Mouse (Mus musculus) 3134 (cell line): ENCODE data around the gene Fam49a.

Experiments used
- DNase-seq: peaks from one replicate; pipeline ENCODE4 v3.0.0-alpha.2; 2011; ENCODE audit warnings: low spot score; ENCODE audit not compliant: insufficient read length; ENCODE audit errors: extremely low read depth

Gene Fam49a

DNA sequence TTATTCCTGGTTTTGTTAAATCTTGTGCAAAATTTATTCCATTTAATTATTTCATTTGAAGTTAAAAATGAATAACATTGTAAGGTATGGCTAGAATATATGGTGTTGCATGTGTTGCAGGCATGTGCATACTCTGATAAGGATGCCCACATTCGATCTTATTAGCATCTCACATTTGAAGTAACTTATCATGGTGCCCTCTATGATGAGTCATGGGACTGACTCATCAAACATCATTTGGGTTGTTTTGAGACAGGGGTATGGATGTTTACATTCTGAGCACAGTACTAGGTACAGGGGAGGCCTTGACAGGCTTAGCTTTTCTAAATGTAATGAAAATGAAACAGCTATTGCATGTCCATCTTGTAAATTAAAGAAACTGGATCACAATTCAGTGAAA lies 165.3 kb downstream of the Fam49a start:
- DNase-seq: no peak

DNA sequence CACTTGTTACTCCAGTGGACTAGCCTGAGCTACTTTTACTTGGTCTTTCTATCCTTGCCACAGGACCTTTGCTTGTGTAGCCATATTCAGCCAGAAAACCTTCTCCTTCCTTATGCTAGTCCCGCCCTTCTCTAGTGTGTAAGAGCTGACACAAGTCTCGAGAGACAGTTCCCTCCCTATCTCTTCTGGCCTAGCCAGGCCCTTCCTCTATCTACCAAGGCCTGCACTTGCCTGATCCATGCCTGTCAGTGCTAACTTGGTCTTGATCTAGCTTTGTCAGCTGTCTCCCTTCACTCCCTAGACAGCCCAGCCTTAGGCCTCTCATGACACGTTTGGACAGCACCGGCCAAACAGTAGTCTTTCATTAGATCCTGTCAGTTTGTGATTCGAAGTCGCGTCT lies 166.9 kb downstream of the Fam49a start:
- DNase-seq: no peak
